Mouse (Mus musculus) liver, postnatal 0 days (tissue): ENCODE measurements at regions not wholly inside any gene's neighbourhood (a gene's known extent, or its start where the extent isn't known, plus 50 kb on each side); places are given as distances from the start of the nearest gene placed in this dataset.

Experiments
- CTCF ChIP-seq: sonication (generic); IDR thresholded peaks from 2 replicates; pipeline ENCODE4 v1.5.1; 2016; ENCODE audit warnings: antibody characterized with exemption, low read depth
- EP300 ChIP-seq: IDR thresholded peaks from 2 replicates; pipeline ENCODE4 v1.6.1; 2016; ENCODE audit warnings: antibody characterized with exemption, low read depth, mild to moderate bottlenecking

DNA sequence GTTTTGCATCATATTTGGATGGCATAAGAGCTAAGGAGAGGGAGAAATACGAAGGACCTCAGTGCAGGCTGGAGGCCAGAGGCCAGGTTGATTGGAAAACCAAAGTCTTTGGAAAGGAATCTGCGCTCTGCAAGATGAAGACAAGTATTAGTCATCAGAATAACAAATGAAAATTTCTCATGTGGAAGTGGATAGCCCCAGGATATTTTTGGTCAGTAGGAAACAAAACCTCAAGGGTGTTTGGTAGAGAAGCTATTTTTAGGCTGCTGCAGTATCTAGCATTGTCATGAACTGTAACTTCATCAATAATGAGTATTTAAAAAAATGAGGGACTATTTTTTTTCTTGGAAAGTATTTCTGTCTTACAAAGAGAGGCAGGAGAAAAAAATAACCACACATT lies 125.6 kb upstream of the Nudt12 start:
- TF ChIP-seq CTCF (no peak), EP300 (no peak)
